ENCODE assay signal across 30 mouse cellular contexts in genomic region chr11:61227816-61228215, GRCm38 (mm10). TPM values are rescaled to one million over a fixed set of nuclear protein-coding genes. Genes with fewer than 3 reads are reported as not detected.
A peak's percentile ranks its signal among the peaks of the same experiment; 100 is the strongest.
DNase-seq lines count a peak whose midpoint lies in the region; ATAC-seq and TF ChIP-seq lines count a peak whose summit lies in the region.
"Had no signal": no experiment of that assay in that cellular context is flagged by ENCODE, and none has a peak within 500 bp of the region (broad histone marks: within the 10 kb centered on the region; RNA-seq: fewer than 3 reads in every experiment).

No protein-coding gene starts in this region.

- H3K27ac ChIP-seq in left cerebral cortex, adult 2 months: 0 out of 2 replicates have a peak overlapping the region, but pooled peaks have one; percentile 24
- H3K27ac ChIP-seq in cerebellum, adult 2 months (ENCODE audit: insufficient read depth, low read length): peak overlapping the region; percentile 93
- H3K27ac ChIP-seq: embryonic facial prominence, embryonic 10.5 days; hindbrain, embryonic 13.5 days; intestine, embryonic 15.5 days; layer of hippocampus, adult 2 months; liver, embryonic 13.5 days; midbrain, embryonic 13.5 days; neural tube, embryonic 12.5 days had no signal

- TF ChIP-seq POLR2A in cerebellum, adult 2 months (IDR thresholded peaks at IDR 0.05; ENCODE audit: borderline replicate concordance, insufficient read depth, low read length): peak; percentile 57; the same call in 1 of the 2 replicates

- no peak for TF ChIP-seq CTCF in left cerebral cortex, adult 2 months (IDR thresholded peaks at IDR 0.05)
- no peak for TF ChIP-seq CTCF in cerebellum, adult 2 months (IDR thresholded peaks at IDR 0.05; ENCODE audit: borderline replicate concordance, insufficient read depth, low read depth, low read length)

- intact Hi-C loops in left cerebral cortex, adult 2 months (cut with DNase I): no loop called here
- intact Hi-C loops in left cerebral cortex, postnatal 25 days (cut with DNase I): no loop called here

- ATAC-seq in cerebellum, adult (ENCODE audit: insufficient number of reproducible peaks, low FRiP score, low TSS enrichment): peak; percentile 70
- ATAC-seq: forebrain, embryonic 16.5 days; intestine, embryonic 15.5 days; midbrain, embryonic 13.5 days; Patski had no signal

- no peak for DNase-seq in left cerebral cortex, adult 2 months (ENCODE audit: extremely low spot score in 1 of 2, low spot score in 2 of 2)
- DNase-seq in left cerebral cortex, postnatal 25 days (ENCODE audit: low spot score in 2 of 2): no peak
- DNase-seq in cerebellum, adult 2 months: peak; percentile 77 to 90
- peak; percentile 76 to 79 for DNase-seq in cerebellum, postnatal 25 days
- DNase-seq in right cerebral cortex, postnatal 25 days: no peak
- no peak for DNase-seq in frontal cortex, adult 2 months (ENCODE audit: extremely low spot score in 1 of 2, low spot score in 1 of 2)
- DNase-seq: adrenal gland, adult 2 months; B cell, adult 2 months; heart, postnatal 36 days; kidney, adult 9 months; kidney, postnatal 25 days; liver, embryonic 13.5 days; lung, embryonic 14.5 days; right cerebral cortex, postnatal 14 days; spleen, adult 18-20 months; thymus, postnatal 25 days had no signal

- 14% methylated on average over 8 of the region's 8 CpGs for WGBS in cerebellum, adult 2 months

- H3K4me3 ChIP-seq in left cerebral cortex, adult 2 months: no peak overlapping the region
- H3K4me3 ChIP-seq in cerebellum, adult 2 months (replicated peaks; ENCODE audit: insufficient read depth, low read depth, low read length): no peak overlapping the region
- H3K4me3 ChIP-seq: embryonic facial prominence, embryonic 10.5 days; heart, embryonic 10.5 days; hindbrain, embryonic 13.5 days; intestine, embryonic 15.5 days; layer of hippocampus, adult 2 months; liver, embryonic 13.5 days; megakaryocyte, embryonic 14.5 days; midbrain, embryonic 13.5 days; neural tube, embryonic 12.5 days had no signal

- H3K4me1 ChIP-seq in cerebellum, adult 2 months (ENCODE audit: control insufficient read depth, insufficient read depth, low read length): peaks cover 37% of the 10 kb centered on the region
- H3K4me1 ChIP-seq: midbrain, embryonic 13.5 days had no signal

- no peaks in the 10 kb centered on the region for H3K27me3 ChIP-seq in cerebellum, adult 2 months (ENCODE audit: control insufficient read depth, insufficient read depth, low read length)
- H3K27me3 ChIP-seq: CH12.LX; intestine, embryonic 15.5 days; midbrain, embryonic 13.5 days; neural tube, embryonic 12.5 days had no signal

RNA-seq across cellular contexts. Expression of gene Aldh3a1, which starts 20.5 kb away (rescaled TPM):
- total RNA-seq in left cerebral cortex, adult 2 months (2021): 1 to 10 TPM; 2.1 to 2.6 TPM
- 1 to 10 TPM; 1.9 to 2.1 TPM for total RNA-seq in left cerebral cortex, postnatal 25 days (2021)
- 1.2 and 2.1 TPM in 2 replicates for polyA plus RNA-seq in cerebellum, adult 2 months (2012; rRNA removed)
- polyA plus RNA-seq in frontal cortex, adult 2 months (2012; rRNA removed): 0.48 and 0.84 TPM in 2 replicates
- total RNA-seq: adrenal gland, postnatal 4 days had no signal
- polyA plus RNA-seq: embryonic facial prominence, embryonic 10.5 days; G1E; heart, embryonic 10.5 days; hindbrain, embryonic 13.5 days; intestine, embryonic 15.5 days; lung, embryonic 14.5 days; midbrain, embryonic 13.5 days; neural tube, embryonic 12.5 days; Patski had no signal

RNA-seq across cellular contexts. Expression of gene Aldh3a2, which starts 39.4 kb away (rescaled TPM):
- 10 to 100 TPM; 47.1 to 54.1 TPM for total RNA-seq in left cerebral cortex, adult 2 months (2021)
- 10 to 100 TPM; 48.2 to 49.2 TPM for total RNA-seq in left cerebral cortex, postnatal 25 days (2021)
- polyA plus RNA-seq in cerebellum, adult 2 months (2012; rRNA removed): 68.4 and 74.8 TPM in 2 replicates
- 47.2 and 52.6 TPM in 2 replicates for polyA plus RNA-seq in frontal cortex, adult 2 months (2012; rRNA removed)

RNA-seq across cellular contexts. Expression of gene Usp22, which starts 53.0 kb away (rescaled TPM):
- 100 to 1,000 TPM; 194 to 209 TPM for total RNA-seq in left cerebral cortex, adult 2 months (2021)
- 100 to 1,000 TPM; 202 to 220 TPM for total RNA-seq in left cerebral cortex, postnatal 25 days (2021)
- 142 and 148 TPM in 2 replicates for polyA plus RNA-seq in cerebellum, adult 2 months (2012; rRNA removed)
- 152 and 176 TPM in 2 replicates for polyA plus RNA-seq in frontal cortex, adult 2 months (2012; rRNA removed)

Comparison
In these comparisons a context has a peak if more than half of its experiments do, and no peak if none do; other contexts are left out.
1. DNase-seq: peak in cerebellum, adult 2 months (2 of 2) and cerebellum, postnatal 25 days (2 of 2); none in left cerebral cortex, adult 2 months (0 of 2), left cerebral cortex, postnatal 25 days (0 of 2), right cerebral cortex, postnatal 25 days (single experiment) and frontal cortex, adult 2 months (0 of 2).